28 mouse cellular contexts compared by ENCODE assay signal in genomic region chr4:119425077-119425476, GRCm38 (mm10). TPM values are rescaled to one million over a fixed set of nuclear protein-coding genes. Genes with fewer than 3 reads are reported as not detected.
DNase-seq lines count a peak whose midpoint lies in the region; ATAC-seq lines count a peak whose summit lies in the region.
"Had no signal": no experiment of that assay in that cellular context is flagged by ENCODE, and none has a peak within 500 bp of the region (broad histone marks: within the 10 kb centered on the region; RNA-seq: fewer than 3 reads in every experiment).

No protein-coding gene starts in this region.

- intact Hi-C loops in left cerebral cortex, postnatal 36 days (cut with DNase I) = no loop called here

- H3K4me1 ChIP-seq in liver, embryonic 13.5 days (replicated peaks) = peaks cover 53% of the 10 kb centered on the region

- peak; percentile 26 for DNase-seq in MEL-GATA-1-ER (ENCODE audit: extremely low read depth, low read depth)
- DNase-seq in liver, embryonic 13.5 days = peak; percentile 31
- DNase-seq in left cerebral cortex, postnatal 36 days (ENCODE audit: low spot score in 2 of 2) = no peak
- DNase-seq in layer of hippocampus, postnatal 36 days = no peak
- no peak for DNase-seq in natural killer cell, adult 2 months (ENCODE audit: low spot score in 2 of 2)
- DNase-seq: adrenal gland, adult 8-10 months; cerebellum, adult 11-12 months; cerebellum, adult 9-11 months; embryo, embryonic 11 days; gastrocnemius, postnatal 14 days; heart, postnatal 4 days; kidney, adult 8-10 months; kidney, postnatal 4 days; right cerebral cortex, postnatal 4 days had no signal

- peak overlapping the region; percentile 73 for H3K27ac ChIP-seq in liver, embryonic 13.5 days
- H3K27ac ChIP-seq: embryonic facial prominence, embryonic 12.5 days; hindbrain, embryonic 13.5 days; macrophage; midbrain, embryonic 10.5 days; midbrain, embryonic 15.5 days; neural tube, embryonic 12.5 days had no signal

- no peaks in the 10 kb centered on the region; the same call in 1 of the 2 replicates for H3K27me3 ChIP-seq in liver, embryonic 13.5 days
- H3K27me3 ChIP-seq: embryonic facial prominence, embryonic 12.5 days; heart, embryonic 12.5 days; midbrain, embryonic 15.5 days; neural tube, embryonic 12.5 days had no signal

- H3K9ac ChIP-seq in liver, embryonic 13.5 days = 0 out of 2 replicates have a peak overlapping the region, but pooled peaks have one; percentile 3
- H3K9ac ChIP-seq: embryonic facial prominence, embryonic 12.5 days; heart, embryonic 12.5 days; hindbrain, embryonic 13.5 days; midbrain, embryonic 15.5 days; neural tube, embryonic 12.5 days had no signal

- H3K4me2 ChIP-seq in liver, embryonic 13.5 days = peak overlapping the region; percentile 21; the same call in 1 of the 2 replicates
- H3K4me2 ChIP-seq: embryonic facial prominence, embryonic 12.5 days; heart, embryonic 12.5 days; hindbrain, embryonic 13.5 days; midbrain, embryonic 15.5 days; neural tube, embryonic 12.5 days had no signal

- H3K4me3 ChIP-seq in liver, embryonic 13.5 days (replicated peaks) = no peak overlapping the region
- H3K4me3 ChIP-seq: embryonic facial prominence, embryonic 12.5 days; heart, embryonic 12.5 days; hindbrain, embryonic 13.5 days; midbrain, embryonic 10.5 days; midbrain, embryonic 15.5 days; neural tube, embryonic 12.5 days had no signal

- H3K9me3 ChIP-seq in liver, embryonic 13.5 days (replicated peaks) = no peaks in the 10 kb centered on the region
- H3K9me3 ChIP-seq: embryonic facial prominence, embryonic 12.5 days; heart, embryonic 12.5 days; hindbrain, embryonic 13.5 days; midbrain, embryonic 10.5 days; midbrain, embryonic 15.5 days; neural tube, embryonic 12.5 days had no signal

- peak; percentile 66 for ATAC-seq in erythroblast, adult 5-6 weeks (replicated peaks; ENCODE audit: low FRiP score, poor library complexity, severe bottlenecking)
- ATAC-seq in liver, embryonic 13.5 days (ENCODE audit: low read depth) = peak; percentile 39; the same call in 1 of the 2 replicates
- peak; percentile 27 for ATAC-seq in megakaryocyte progenitor cell, adult 5-6 weeks (replicated peaks; ENCODE audit: poor library complexity)
- ATAC-seq: CD4-positive, CD25-positive, alpha-beta regulatory T cell, adult 4 months; intestine, embryonic 16.5 days; midbrain, embryonic 15.5 days had no signal

- 47% methylated on average over 2 of the region's 2 CpGs for WGBS in liver, embryonic 13.5 days (ENCODE audit: insufficient replicate concordance)

- no peaks in the 10 kb centered on the region for H3K36me3 ChIP-seq in liver, embryonic 13.5 days
- H3K36me3 ChIP-seq: embryonic facial prominence, embryonic 12.5 days; heart, embryonic 12.5 days; hindbrain, embryonic 13.5 days; midbrain, embryonic 10.5 days; midbrain, embryonic 15.5 days; neural tube, embryonic 12.5 days had no signal

RNA-seq across cellular contexts. Expression of gene Zmynd12, which starts 2.5 kb away (rescaled TPM):
- 2.9 TPM in 1 of 2 replicates, not detected in the other for total RNA-seq in erythroblast, adult 5-6 weeks (2015; ENCODE audit: low replicate concordance)
- 0.43 TPM in 1 of 2 replicates, not detected in the other for total RNA-seq in erythroblast, adult 5-6 weeks (2017; ENCODE audit: low replicate concordance)
- 0.17 TPM in 1 of 2 replicates, not detected in the other for polyA plus RNA-seq in liver, embryonic 13.5 days (2015; fragmentation: Nextera tagmentation; extraction: Ambion mirVana)
- not detected in 2 replicates for total RNA-seq in megakaryocyte progenitor cell, adult 5-6 weeks (2015)
- not detected in 2 replicates for total RNA-seq in megakaryocyte progenitor cell, adult 5-6 weeks (2017)
- under 1 TPM in 1 of 2 experiments, not detected in 1; 0.88 TPM for total RNA-seq in left cerebral cortex, postnatal 36 days (2021)
- under 1 TPM; 0.46 to 0.47 TPM for total RNA-seq in layer of hippocampus, postnatal 36 days (2021)
- total RNA-seq: heart, postnatal 4 days; left cerebral cortex, postnatal 10 days had no signal
- polyA plus RNA-seq: forebrain, embryonic 11.5 days; heart, embryonic 12.5 days; macrophage; midbrain, embryonic 10.5 days; stomach, embryonic 14.5 days had no signal

RNA-seq across cellular contexts. Expression of gene Ppcs, which starts 2.9 kb away (rescaled TPM):
- 4.2 and 8.1 TPM in 2 replicates for total RNA-seq in erythroblast, adult 5-6 weeks (2015; ENCODE audit: low replicate concordance)
- total RNA-seq in erythroblast, adult 5-6 weeks (2017; ENCODE audit: low replicate concordance) = 2.3 and 7.2 TPM in 2 replicates
- polyA plus RNA-seq in liver, embryonic 13.5 days (2015; fragmentation: Nextera tagmentation; extraction: Ambion mirVana) = 14.9 and 16.0 TPM in 2 replicates
- 12.5 and 15.9 TPM in 2 replicates for total RNA-seq in megakaryocyte progenitor cell, adult 5-6 weeks (2015)
- 10.4 and 10.7 TPM in 2 replicates for total RNA-seq in megakaryocyte progenitor cell, adult 5-6 weeks (2017)
- 1 to 10 TPM; 4.7 to 7.2 TPM for total RNA-seq in left cerebral cortex, postnatal 36 days (2021)
- 1 to 10 TPM; 6.2 to 6.4 TPM for total RNA-seq in layer of hippocampus, postnatal 36 days (2021)

RNA-seq across cellular contexts. Expression of gene Ccdc30, which starts 9.8 kb away (rescaled TPM):
- not detected in 2 replicates for total RNA-seq in erythroblast, adult 5-6 weeks (2015; ENCODE audit: low replicate concordance)
- not detected in 2 replicates for total RNA-seq in erythroblast, adult 5-6 weeks (2017; ENCODE audit: low replicate concordance)
- 1.1 and 2.0 TPM in 2 replicates for polyA plus RNA-seq in liver, embryonic 13.5 days (2015; fragmentation: Nextera tagmentation; extraction: Ambion mirVana)
- 0.66 TPM in 1 of 2 replicates, not detected in the other for total RNA-seq in megakaryocyte progenitor cell, adult 5-6 weeks (2015)
- 0.14 and 1.0 TPM in 2 replicates for total RNA-seq in megakaryocyte progenitor cell, adult 5-6 weeks (2017)
- 10 to 100 TPM; 19.5 to 23.3 TPM for total RNA-seq in left cerebral cortex, postnatal 36 days (2021)
- 10 to 100 TPM; 19.9 to 28.7 TPM for total RNA-seq in layer of hippocampus, postnatal 36 days (2021)
- polyA plus RNA-seq: macrophage had no signal

Comparison
In these comparisons a context has a peak if more than half of its experiments do, and no peak if none do; other contexts are left out.
1. DNase-seq: peak in MEL-GATA-1-ER (single experiment) and liver, embryonic 13.5 days (single experiment); none in left cerebral cortex, postnatal 36 days (0 of 2), layer of hippocampus, postnatal 36 days (0 of 2) and natural killer cell, adult 2 months (0 of 2).
2. RNA of gene Ccdc30, which starts 9.8 kb away (total RNA-seq): 19.9 to 28.7 TPM in layer of hippocampus, postnatal 36 days and 19.5 to 23.3 TPM in left cerebral cortex, postnatal 36 days; 0.14 to 1.0 TPM in megakaryocyte progenitor cell, adult 5-6 weeks and not detected in erythroblast, adult 5-6 weeks; every median in the first group is over 10 times any median in the second.
3. Peak in every context shown above with its lines, with median percentiles within 50 percentile points of each other: ATAC-seq.